Mouse (Mus musculus) spleen, postnatal 14 days (tissue): Measurements from ENCODE around the gene Olfr1313.
"Not testable (repeated sequence)": the region's sequence is repeated elsewhere in the genome, so short reads cannot be mapped to it uniquely, and the experiment has no call there.

Experiments used
- DNase-seq, 2 experiments: peaks; one replicate each; pipeline ENCODE4 v3.0.0; 2021 to 2022; ENCODE audit warnings: low spot score in 2 of 2

Olfr1313 gene

GRCm38 (mm10) chr2:112077743-112078142, at the start of gene Olfr1313:
Gene Olfr1313, minus strand, starts transcription at chr2:112077843.
- no peak for DNase-seq

- DNase-seq: no peak
Observed at GRCm38 (mm10) chr2:112115340-112115739, 37.7 kb upstream of the Olfr1313 start, which contains the start of gene Olfr1315-ps1. Gene Olfr1315-ps1, minus strand, starts transcription at chr2:112115440.

- DNase-seq: no peak
Observed at GRCm38 (mm10) chr2:112096681-112097080, 19.0 kb upstream of the Olfr1313 start, which contains the start of gene Olfr1314. Gene Olfr1314, minus strand, starts transcription at chr2:112096781.

GRCm38 (mm10) chr2:112050138-112050537, 27.5 kb downstream of the Olfr1313 start, which contains the start of gene Olfr1312:
Gene Olfr1312, minus strand, starts transcription at chr2:112050238.
- DNase-seq: no peak

- DNase-seq: not testable (repeated sequence)
Observed at GRCm38 (mm10) chr2:112026971-112027370, 50.7 kb downstream of the Olfr1313 start.

GRCm38 (mm10) chr2:112024312-112024711, 53.3 kb downstream of the Olfr1313 start, which contains the start of gene Olfr1311:
Gene Olfr1311, minus strand, starts transcription at chr2:112024412.
- DNase-seq: no peak
